Mouse (Mus musculus): ENCODE data around the gene Ccl22. TPM values are rescaled to one million over a fixed set of nuclear protein-coding genes. Genes with fewer than 3 reads are reported as not detected.

Gene Ccl22
- 0.06 TPM in 1 of 2 replicates, not detected in the other for polyA plus RNA-seq (2015; fragmentation: Nextera tagmentation; extraction: Ambion mirVana)

DNA sequence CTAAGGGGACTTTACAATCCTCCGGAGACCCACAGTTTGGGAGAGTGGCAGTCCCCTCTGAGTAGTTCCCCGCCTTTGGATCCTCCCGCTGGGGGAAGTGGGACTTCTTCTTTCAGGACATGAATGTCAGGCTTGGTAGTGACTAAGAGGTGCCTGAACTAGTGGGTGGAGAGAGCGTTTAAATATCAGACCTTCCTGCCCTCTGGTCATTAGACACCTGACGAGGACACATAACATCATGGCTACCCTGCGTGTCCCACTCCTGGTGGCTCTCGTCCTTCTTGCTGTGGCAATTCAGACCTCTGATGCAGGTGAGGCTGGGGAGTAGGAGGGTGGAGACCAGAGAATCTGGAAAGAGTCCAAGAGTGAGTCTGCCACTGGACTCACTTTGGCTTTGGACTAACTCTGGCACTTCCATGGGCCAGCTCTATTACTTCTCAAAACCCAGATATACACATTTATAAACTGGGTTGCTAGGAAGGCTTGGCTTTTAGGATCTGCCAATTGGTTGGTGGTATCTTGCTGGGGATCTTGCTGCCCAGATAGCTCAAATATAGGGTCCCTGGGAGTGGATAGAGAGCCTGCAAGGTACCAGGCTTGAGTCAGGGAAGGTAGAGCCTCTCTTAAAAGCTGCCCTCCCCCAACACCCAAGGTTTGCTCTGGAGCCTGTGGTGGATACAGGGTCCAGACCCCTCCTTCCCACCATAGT lies at the start of gene Ccl22:
Gene Ccl22 (plus strand): TSS at position 115 of the 709 bp plus-strand sequence.
- no peaks in the 10 kb centered on the region for H3K27me3 ChIP-seq (ENCODE audit: control insufficient read depth, insufficient read depth, low read length)
- no peak within 1 kb of the TSS for H3K27ac ChIP-seq (replicated peaks)
- H3K4me1 ChIP-seq (replicated peaks; ENCODE audit: control insufficient read depth, insufficient read depth), result no peaks in the 10 kb centered on the region
- DNase-seq (ENCODE audit: low spot score) (no peak), ATAC-seq (ENCODE audit: low FRiP score, low TSS enrichment) (no peak)
- no peaks in the 10 kb centered on the region for H3K36me3 ChIP-seq (ENCODE audit: control insufficient read depth, insufficient read depth, low read length)
- no peak within 1 kb of the TSS for H3K4me2 ChIP-seq (replicated peaks; ENCODE audit: low read depth)
- TF ChIP-seq EP300 (optimal IDR thresholded peaks at IDR 0.05) (no peak), CTCF (IDR thresholded peaks at IDR 0.05; ENCODE audit: low read depth) (no peak)
- WGBS, result 83% methylated on average over 7 of the region's 7 CpGs
- H3K9me3 ChIP-seq (ENCODE audit: control insufficient read depth, low read length), result no peaks in the 10 kb centered on the region
- H3K4me3 ChIP-seq (ENCODE audit: low read depth, low read length), result no peak within 1 kb of the TSS
- H3K9ac ChIP-seq (ENCODE audit: low read length), result no peak within 1 kb of the TSS

DNA sequence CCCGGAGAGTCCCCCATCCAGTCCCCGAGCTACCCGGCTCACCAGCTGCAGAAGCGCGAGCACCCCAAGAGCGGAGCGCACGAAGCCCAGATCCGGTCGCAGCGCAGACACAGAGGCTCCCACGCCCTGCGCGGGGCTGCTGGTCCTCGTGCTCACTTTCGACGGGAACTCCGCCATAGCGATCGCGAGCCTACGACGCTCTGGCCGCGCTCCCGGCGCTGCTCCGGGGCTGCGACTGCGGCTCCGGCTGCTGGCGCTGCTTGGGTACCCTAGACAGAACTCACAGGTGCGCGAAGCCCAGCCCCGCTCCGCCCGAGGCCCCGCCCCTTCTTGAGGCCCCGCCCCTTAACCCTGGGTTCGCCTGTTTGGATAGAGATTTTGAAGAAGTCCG lies 49.4 kb upstream of the Ccl22 start, which contains the start of gene Pllp:
Gene Pllp (minus strand): TSS at position 285 of the 391 bp plus-strand sequence.
- 1% methylated on average over 38 of the region's 41 CpGs for WGBS
- Histone ChIP-seq H3K36me3 (ENCODE audit: control insufficient read depth, insufficient read depth, low read length) (no peaks in the 10 kb centered on the region; the same call in 1 of the 2 replicates), H3K27ac (replicated peaks) (peak within 1 kb of the TSS; percentile 45; the same call in 1 of the 2 replicates), H3K4me2 (replicated peaks; ENCODE audit: low read depth) (peak within 1 kb of the TSS; percentile 78), H3K9me3 (ENCODE audit: control insufficient read depth, low read length) (no peaks in the 10 kb centered on the region), H3K4me3 (ENCODE audit: low read depth, low read length) (peak within 1 kb of the TSS; percentile 46), H3K4me1 (replicated peaks; ENCODE audit: control insufficient read depth, insufficient read depth) (no peaks in the 10 kb centered on the region), H3K9ac (ENCODE audit: low read length) (peak within 1 kb of the TSS; percentile 61), H3K27me3 (ENCODE audit: control insufficient read depth, insufficient read depth, low read length) (peaks cover 2% of the 10 kb centered on the region; the same call in 1 of the 2 replicates)
- peak; percentile 89 for DNase-seq (ENCODE audit: low spot score)
- peak; percentile 76 for ATAC-seq (ENCODE audit: low FRiP score, low TSS enrichment)
- TF ChIP-seq EP300 (optimal IDR thresholded peaks at IDR 0.05), result no peak

GRCm38 (mm10) chr8:94696566-94696965 lies 48.8 kb upstream of the Ccl22 start:
- H3K9me3 ChIP-seq (ENCODE audit: control insufficient read depth, low read length), result no peaks in the 10 kb centered on the region
- WGBS, result 55% methylated on average over 3 of the region's 3 CpGs
- H3K27me3 ChIP-seq (ENCODE audit: control insufficient read depth, insufficient read depth, low read length), result peaks cover 2% of the 10 kb centered on the region; the same call in 1 of the 2 replicates
- no peak for ATAC-seq (ENCODE audit: low FRiP score, low TSS enrichment)
- TF ChIP-seq CTCF (IDR thresholded peaks at IDR 0.05; ENCODE audit: low read depth), result no peak
- no peak for TF ChIP-seq EP300 (optimal IDR thresholded peaks at IDR 0.05)
- H3K4me1 ChIP-seq (replicated peaks; ENCODE audit: control insufficient read depth, insufficient read depth), result no peaks in the 10 kb centered on the region
- H3K27ac ChIP-seq (replicated peaks), result no peak overlapping the region
- H3K4me3 ChIP-seq (ENCODE audit: low read depth, low read length), result no peak overlapping the region
- no peak overlapping the region for H3K9ac ChIP-seq (ENCODE audit: low read length)
- peak overlapping the region; percentile 78; the same call in 1 of the 2 replicates for H3K4me2 ChIP-seq (replicated peaks; ENCODE audit: low read depth)
- H3K36me3 ChIP-seq (ENCODE audit: control insufficient read depth, insufficient read depth, low read length), result no peaks in the 10 kb centered on the region; the same call in 1 of the 2 replicates
- DNase-seq (ENCODE audit: low spot score), result no peak

GRCm38 (mm10) chr8:94697956-94698355 lies 47.4 kb upstream of the Ccl22 start:
- H3K36me3 ChIP-seq (ENCODE audit: control insufficient read depth, insufficient read depth, low read length), result no peaks in the 10 kb centered on the region; the same call in 1 of the 2 replicates
- no peak overlapping the region for H3K4me3 ChIP-seq (ENCODE audit: low read depth, low read length)
- DNase-seq (ENCODE audit: low spot score) (no peak), ATAC-seq (ENCODE audit: low FRiP score, low TSS enrichment) (no peak)
- H3K4me1 ChIP-seq (replicated peaks; ENCODE audit: control insufficient read depth, insufficient read depth), result no peaks in the 10 kb centered on the region
- TF ChIP-seq EP300 (optimal IDR thresholded peaks at IDR 0.05), result no peak
- H3K9me3 ChIP-seq (ENCODE audit: control insufficient read depth, low read length), result no peaks in the 10 kb centered on the region
- H3K4me2 ChIP-seq (replicated peaks; ENCODE audit: low read depth), result no peak overlapping the region
- 81% methylated on average over 6 of the region's 6 CpGs for WGBS
- H3K9ac ChIP-seq (ENCODE audit: low read length), result no peak overlapping the region
- peaks cover 2% of the 10 kb centered on the region; the same call in 1 of the 2 replicates for H3K27me3 ChIP-seq (ENCODE audit: control insufficient read depth, insufficient read depth, low read length)
- no peak overlapping the region for H3K27ac ChIP-seq (replicated peaks)

GRCm38 (mm10) chr8:94699366-94699765 lies 46.0 kb upstream of the Ccl22 start:
- peaks cover 2% of the 10 kb centered on the region; the same call in 1 of the 2 replicates for H3K27me3 ChIP-seq (ENCODE audit: control insufficient read depth, insufficient read depth, low read length)
- H3K4me2 ChIP-seq (replicated peaks; ENCODE audit: low read depth), result no peak overlapping the region
- ATAC-seq (ENCODE audit: low FRiP score, low TSS enrichment) (no peak), DNase-seq (ENCODE audit: low spot score) (peak; percentile 10)
- no peak overlapping the region for H3K4me3 ChIP-seq (ENCODE audit: low read depth, low read length)
- H3K9ac ChIP-seq (ENCODE audit: low read length), result no peak overlapping the region
- 66% methylated on average over 16 of the region's 16 CpGs for WGBS
- H3K4me1 ChIP-seq (replicated peaks; ENCODE audit: control insufficient read depth, insufficient read depth), result no peaks in the 10 kb centered on the region
- H3K27ac ChIP-seq (replicated peaks), result no peak overlapping the region
- no peaks in the 10 kb centered on the region for H3K9me3 ChIP-seq (ENCODE audit: control insufficient read depth, low read length)
- no peaks in the 10 kb centered on the region; the same call in 1 of the 2 replicates for H3K36me3 ChIP-seq (ENCODE audit: control insufficient read depth, insufficient read depth, low read length)
- TF ChIP-seq EP300 (optimal IDR thresholded peaks at IDR 0.05), result no peak
- TF ChIP-seq CTCF (IDR thresholded peaks at IDR 0.05; ENCODE audit: low read depth), result no peak

DNA sequence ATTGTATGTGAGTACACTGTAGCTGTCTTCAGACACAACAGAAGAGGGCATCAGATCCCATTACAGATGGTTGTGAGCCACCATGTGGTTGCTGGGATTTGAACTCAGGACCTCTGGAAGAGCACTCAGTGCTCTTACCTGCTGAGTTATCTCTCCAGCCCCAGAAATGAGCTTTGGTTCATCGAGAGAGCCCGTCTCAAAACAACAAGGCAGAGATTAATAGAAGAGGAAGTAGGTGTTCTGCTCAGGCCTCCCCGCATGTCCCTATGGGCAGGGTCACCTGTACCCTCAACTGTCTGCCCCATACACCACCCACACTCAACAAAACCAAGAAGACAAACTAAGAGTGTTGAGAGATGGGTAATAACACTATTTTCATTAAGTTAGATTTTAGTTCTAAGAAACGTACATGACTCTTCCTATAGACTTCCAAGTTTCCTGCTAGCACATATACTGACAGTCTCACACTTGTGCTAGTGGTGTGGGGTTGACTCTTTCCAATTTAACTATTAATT lies 44.9 kb upstream of the Ccl22 start:
- Histone ChIP-seq H3K27me3 (ENCODE audit: control insufficient read depth, insufficient read depth, low read length) (peaks cover 2% of the 10 kb centered on the region; the same call in 1 of the 2 replicates), H3K9ac (ENCODE audit: low read length) (no peak overlapping the region), H3K36me3 (ENCODE audit: control insufficient read depth, insufficient read depth, low read length) (no peaks in the 10 kb centered on the region), H3K4me1 (replicated peaks; ENCODE audit: control insufficient read depth, insufficient read depth) (no peaks in the 10 kb centered on the region), H3K27ac (replicated peaks) (no peak overlapping the region), H3K9me3 (ENCODE audit: control insufficient read depth, low read length) (no peaks in the 10 kb centered on the region), H3K4me2 (replicated peaks; ENCODE audit: low read depth) (no peak overlapping the region), H3K4me3 (ENCODE audit: low read depth, low read length) (no peak overlapping the region)
- DNase-seq (ENCODE audit: low spot score) (no peak), ATAC-seq (ENCODE audit: low FRiP score, low TSS enrichment) (no peak)
- no peak for TF ChIP-seq EP300 (optimal IDR thresholded peaks at IDR 0.05)
- TF ChIP-seq CTCF (IDR thresholded peaks at IDR 0.05; ENCODE audit: low read depth), result no peak
- 75% methylated on average over 4 of the region's 4 CpGs for WGBS

Data from stomach, postnatal 0 days (tissue).